Mouse (Mus musculus): ENCODE measurements around the gene Hif3a. TPM values are rescaled to one million over a fixed set of nuclear protein-coding genes. Genes with fewer than 3 reads are reported as not detected.

Gene Hif3a
- polyA plus RNA-seq, 1 experiment from 2014 or later: 4.4 TPM

- 27% methylated on average over 15 of the region's 15 CpGs for WGBS
- H3K4me1 ChIP-seq (replicated peaks; ENCODE audit: control insufficient read depth, insufficient read depth, low read length): peaks cover 43% of the 10 kb centered on the region
Observed at GRCm38 (mm10) chr7:16990006-16990744, 72.1 kb downstream of the Hif3a start.

GRCm38 (mm10) chr7:16988405-16988804, 73.8 kb downstream of the Hif3a start:
- WGBS: 23% methylated on average over 3 of the region's 3 CpGs
- peaks cover 39% of the 10 kb centered on the region for H3K4me1 ChIP-seq (replicated peaks; ENCODE audit: control insufficient read depth, insufficient read depth, low read length)
- H3K9ac ChIP-seq (replicated peaks; ENCODE audit: low read depth, low read length): no peak overlapping the region
- no peaks in the 10 kb centered on the region for H3K27me3 ChIP-seq (replicated peaks; ENCODE audit: control insufficient read depth, insufficient read depth, low read length)
- no peak for ATAC-seq
- H3K9me3 ChIP-seq (ENCODE audit: control insufficient read depth, low read length): no peaks in the 10 kb centered on the region
- no peak overlapping the region for H3K4me2 ChIP-seq (ENCODE audit: low read length)
- no peak overlapping the region for H3K4me3 ChIP-seq (replicated peaks; ENCODE audit: low read length)
- no peaks in the 10 kb centered on the region for H3K36me3 ChIP-seq (ENCODE audit: control insufficient read depth, insufficient read depth)
- H3K27ac ChIP-seq (ENCODE audit: low read length): peak overlapping the region; percentile 24

More at GRCm38 (mm10) chr7:16990006-16990744, 72.1 kb downstream of the Hif3a start:
- H3K9ac ChIP-seq (replicated peaks; ENCODE audit: low read depth, low read length): no peak overlapping the region
- no peak for ATAC-seq
- H3K9me3 ChIP-seq (ENCODE audit: control insufficient read depth, low read length): no peaks in the 10 kb centered on the region
- no peak overlapping the region for H3K4me2 ChIP-seq (ENCODE audit: low read length)
- peak overlapping the region; percentile 15; the same call in 1 of the 2 replicates for H3K27ac ChIP-seq (ENCODE audit: low read length)
- H3K36me3 ChIP-seq (ENCODE audit: control insufficient read depth, insufficient read depth): no peaks in the 10 kb centered on the region
- no peaks in the 10 kb centered on the region for H3K27me3 ChIP-seq (replicated peaks; ENCODE audit: control insufficient read depth, insufficient read depth, low read length)
- no peak overlapping the region for H3K4me3 ChIP-seq (replicated peaks; ENCODE audit: low read length)

- no peaks in the 10 kb centered on the region for H3K36me3 ChIP-seq (ENCODE audit: control insufficient read depth, insufficient read depth)
- peaks cover 46% of the 10 kb centered on the region for H3K4me1 ChIP-seq (replicated peaks; ENCODE audit: control insufficient read depth, insufficient read depth, low read length)
- peak; percentile 34; the same call in 1 of the 2 replicates for ATAC-seq
- no peaks in the 10 kb centered on the region for H3K9me3 ChIP-seq (ENCODE audit: control insufficient read depth, low read length)
- H3K27me3 ChIP-seq (replicated peaks; ENCODE audit: control insufficient read depth, insufficient read depth, low read length): no peaks in the 10 kb centered on the region
- 22% methylated on average over 7 of the region's 7 CpGs for WGBS
- no peak overlapping the region for H3K4me3 ChIP-seq (replicated peaks; ENCODE audit: low read length)
- H3K4me2 ChIP-seq (ENCODE audit: low read length): no peak overlapping the region
- H3K27ac ChIP-seq (ENCODE audit: low read length): peak overlapping the region; percentile 24
- H3K9ac ChIP-seq (replicated peaks; ENCODE audit: low read depth, low read length): no peak overlapping the region
Observed at GRCm38 (mm10) chr7:16987541-16988149, 74.6 kb downstream of the Hif3a start.

- WGBS: 19% methylated on average over 26 of the region's 26 CpGs
- peaks cover 37% of the 10 kb centered on the region for H3K4me1 ChIP-seq (replicated peaks; ENCODE audit: control insufficient read depth, insufficient read depth, low read length)
- peak within 1 kb of the TSS; percentile 69 for H3K4me2 ChIP-seq (ENCODE audit: low read length)
- peak within 1 kb of the TSS; percentile 49 for H3K27ac ChIP-seq (ENCODE audit: low read length)
- peak within 1 kb of the TSS; percentile 52 for H3K4me3 ChIP-seq (replicated peaks; ENCODE audit: low read length)
- H3K36me3 ChIP-seq (ENCODE audit: control insufficient read depth, insufficient read depth): no peaks in the 10 kb centered on the region
- no peaks in the 10 kb centered on the region for H3K27me3 ChIP-seq (replicated peaks; ENCODE audit: control insufficient read depth, insufficient read depth, low read length)
- peak within 1 kb of the TSS; percentile 68 for H3K9ac ChIP-seq (replicated peaks; ENCODE audit: low read depth, low read length)
- H3K9me3 ChIP-seq (ENCODE audit: control insufficient read depth, low read length): no peaks in the 10 kb centered on the region
- ATAC-seq: peak; percentile 72
Observed at GRCm38 (mm10) chr7:16982859-16983568, 79.2 kb downstream of the Hif3a start, which contains the start of gene Gm42372. TSS of gene Gm42372 (plus strand) at chr7:16983086.

Other genes starting within 250 kb of the Hif3a start
- gene Strn4, start 246.5 kb downstream of the Hif3a start, polyA plus RNA-seq (2015; fragmentation: Nextera tagmentation; extraction: Ambion mirVana): 189 and 204 TPM in 2 replicates
- gene Fkrp, start 245.7 kb downstream of the Hif3a start, polyA plus RNA-seq (2015; fragmentation: Nextera tagmentation; extraction: Ambion mirVana): 23.1 and 29.0 TPM in 2 replicates
- gene Prkd2, start 219.5 kb downstream of the Hif3a start, polyA plus RNA-seq (2015; fragmentation: Nextera tagmentation; extraction: Ambion mirVana): 6.6 TPM in 2 replicates
- 2.1 and 2.6 TPM in 2 replicates for gene Dact3, start 187.1 kb downstream of the Hif3a start, polyA plus RNA-seq (2015; fragmentation: Nextera tagmentation; extraction: Ambion mirVana)
- 1.9 and 4.5 TPM in 2 replicates for gene Gng8, start 170.6 kb downstream of the Hif3a start, polyA plus RNA-seq (2015; fragmentation: Nextera tagmentation; extraction: Ambion mirVana)
- gene Ptgir, start 155.9 kb downstream of the Hif3a start, polyA plus RNA-seq (2015; fragmentation: Nextera tagmentation; extraction: Ambion mirVana): 0.15 TPM in 2 replicates
- gene Calm3, start 138.3 kb downstream of the Hif3a start, polyA plus RNA-seq (2015; fragmentation: Nextera tagmentation; extraction: Ambion mirVana): 308 and 333 TPM in 2 replicates
- gene Pnmal2, start 117.7 kb downstream of the Hif3a start, polyA plus RNA-seq (2015; fragmentation: Nextera tagmentation; extraction: Ambion mirVana): 85.3 and 118 TPM in 2 replicates
- gene Pnmal1, start 102.7 kb downstream of the Hif3a start, polyA plus RNA-seq (2015; fragmentation: Nextera tagmentation; extraction: Ambion mirVana): 50.1 and 60.9 TPM in 2 replicates
- gene Gm42372, start 79.3 kb downstream of the Hif3a start, polyA plus RNA-seq (2015; fragmentation: Nextera tagmentation; extraction: Ambion mirVana): 3.7 and 4.1 TPM in 2 replicates
- 7.3 and 8.9 TPM in 2 replicates for gene Ccdc8, start 69.7 kb downstream of the Hif3a start, polyA plus RNA-seq (2015; fragmentation: Nextera tagmentation; extraction: Ambion mirVana)
- 115 and 121 TPM in 2 replicates for gene Ppp5c, start 34.5 kb downstream of the Hif3a start, polyA plus RNA-seq (2015; fragmentation: Nextera tagmentation; extraction: Ambion mirVana)
- 2.2 and 3.4 TPM in 2 replicates for gene Psg16, start 11.6 kb upstream of the Hif3a start, polyA plus RNA-seq (2015; fragmentation: Nextera tagmentation; extraction: Ambion mirVana)
- gene Ceacam3, start 87.9 kb upstream of the Hif3a start, polyA plus RNA-seq (2015; fragmentation: Nextera tagmentation; extraction: Ambion mirVana): not detected in 2 replicates
- gene Psg29, start 141.1 kb upstream of the Hif3a start, polyA plus RNA-seq (2015; fragmentation: Nextera tagmentation; extraction: Ambion mirVana): not detected in 2 replicates

Data from forebrain, embryonic 16.5 days (tissue).